Mouse (Mus musculus): ENCODE measurements at regions not wholly inside any gene's neighbourhood (a gene's known extent, or its start where the extent isn't known, plus 50 kb on each side); places are given as distances from the start of the nearest gene placed in this dataset.

GRCm38 (mm10) chr11:42949823-42950222 lies 85.7 kb upstream of the Gm9972 start:
- DNase-seq (ENCODE audit: low spot score in 2 of 2), result no peak

- no peak for DNase-seq (ENCODE audit: low spot score in 2 of 2)
Observed at GRCm38 (mm10) chr11:42954169-42954568, 81.4 kb upstream of the Gm9972 start.

- DNase-seq (ENCODE audit: low spot score in 2 of 2), result no peak
Observed at GRCm38 (mm10) chr11:42965732-42966131, 69.8 kb upstream of the Gm9972 start.

GRCm38 (mm10) chr11:42978245-42978644 lies 57.3 kb upstream of the Gm9972 start:
- no peak for DNase-seq (ENCODE audit: low spot score in 2 of 2)
